Mouse (Mus musculus) limb, embryonic 14.5 days (tissue): Measurements from ENCODE around the gene Gtsf1. TPM values are rescaled to one million over a fixed set of nuclear protein-coding genes. Genes with fewer than 3 reads are reported as not detected.

Source experiments
- ATAC-seq: fragments of 200-750 bp; cut with Nextera tagmentation; 2 replicates; pipeline ENCODE4 v1.8.0; 2017; ENCODE audit warnings: low read depth, moderate number of reproducible peaks, moderate TSS enrichment; ENCODE audit not compliant: low FRiP score
- DNase-seq: peaks from one replicate; pipeline ENCODE4 v3.0.0-alpha.2; 2015; ENCODE audit warnings: low spot score
- H3K27ac ChIP-seq: fragments of 300-500 bp; sonication (generic); replicated peaks from 2 replicates; pipeline ENCODE4 v1.5.1; 2014; ENCODE audit warnings: low read depth, mild to moderate bottlenecking, low read length, moderate library complexity, mixed read lengths
- H3K27me3 ChIP-seq: fragments of 300-500 bp; sonication (generic); 2 replicates; pipeline ENCODE4 v1.6.1; 2014; ENCODE audit warnings: low read length, mixed read lengths; ENCODE audit not compliant: control insufficient read depth, insufficient read depth
- H3K36me3 ChIP-seq: fragments of 300-500 bp; sonication (generic); 2 replicates; pipeline ENCODE4 v1.6.1; 2014; ENCODE audit warnings: mild to moderate bottlenecking, low read length, moderate library complexity, mixed read lengths; ENCODE audit not compliant: control insufficient read depth, insufficient read depth
- H3K4me1 ChIP-seq: fragments of 300-500 bp; sonication (generic); 2 replicates; pipeline ENCODE4 v1.6.1; 2014; ENCODE audit warnings: antibody characterized with exemption, low read length, mixed read lengths; ENCODE audit not compliant: control insufficient read depth, insufficient read depth
- H3K4me2 ChIP-seq: fragments of 300-500 bp; sonication (generic); replicated peaks from 2 replicates; pipeline ENCODE4 v1.6.1; 2014; ENCODE audit warnings: low read depth, mild to moderate bottlenecking, low read length, moderate library complexity; ENCODE audit not compliant: severe bottlenecking
- H3K4me3 ChIP-seq: fragments of 300-500 bp; sonication (generic); replicated peaks from 2 replicates; pipeline ENCODE4 v1.5.1; 2014; ENCODE audit warnings: low read length
- H3K9ac ChIP-seq: fragments of 300-500 bp; sonication (generic); 2 replicates; pipeline ENCODE4 v1.6.1; 2014; ENCODE audit warnings: mild to moderate bottlenecking, low read depth, low read length, moderate library complexity; ENCODE audit not compliant: severe bottlenecking
- H3K9me3 ChIP-seq: fragments of 300-500 bp; sonication (generic); 2 replicates; pipeline ENCODE4 v1.6.1; 2016; ENCODE audit warnings: low read length; ENCODE audit not compliant: control insufficient read depth
- POLR2A ChIP-seq: fragments of 200-500 bp; IDR thresholded peaks from 2 replicates; pipeline ENCODE4 v1.8.0; 2012; ENCODE audit warnings: inconsistent platforms, mild to moderate bottlenecking, moderate library complexity, borderline replicate concordance; ENCODE audit not compliant: insufficient read depth, insufficient read length; ENCODE audit errors: extremely low read depth
- WGBS: fragments of 180-500 bp; shearing (Covaris S2); extraction: QIAGEN DNeasy Blood & Tissue Kit; methylation state at CpG from one replicate; pipeline ENCODE4 v1.1.7; 2014; 5-methylcytosine and 5-hydroxymethylcytosine counted together
- polyA plus RNA-seq, 2 experiments: library from polyadenylated mRNA; depleted of rRNA in 1 of 2; stranded (reverse) in 1 of 2; unstranded in 1 of 2; fragments of >200 nt; fragmentation: Nextera tagmentation in 1 of 2; extraction: Ambion mirVana in 1 of 2; gene quantifications; 2 replicates each; pipeline versions ENCODE4 v1.2.1 to v1.2.3; 2012 to 2014

Gtsf1 gene
- polyA plus RNA-seq, 2 experiments = 0.10 TPM; not detected in 1

DNA sequence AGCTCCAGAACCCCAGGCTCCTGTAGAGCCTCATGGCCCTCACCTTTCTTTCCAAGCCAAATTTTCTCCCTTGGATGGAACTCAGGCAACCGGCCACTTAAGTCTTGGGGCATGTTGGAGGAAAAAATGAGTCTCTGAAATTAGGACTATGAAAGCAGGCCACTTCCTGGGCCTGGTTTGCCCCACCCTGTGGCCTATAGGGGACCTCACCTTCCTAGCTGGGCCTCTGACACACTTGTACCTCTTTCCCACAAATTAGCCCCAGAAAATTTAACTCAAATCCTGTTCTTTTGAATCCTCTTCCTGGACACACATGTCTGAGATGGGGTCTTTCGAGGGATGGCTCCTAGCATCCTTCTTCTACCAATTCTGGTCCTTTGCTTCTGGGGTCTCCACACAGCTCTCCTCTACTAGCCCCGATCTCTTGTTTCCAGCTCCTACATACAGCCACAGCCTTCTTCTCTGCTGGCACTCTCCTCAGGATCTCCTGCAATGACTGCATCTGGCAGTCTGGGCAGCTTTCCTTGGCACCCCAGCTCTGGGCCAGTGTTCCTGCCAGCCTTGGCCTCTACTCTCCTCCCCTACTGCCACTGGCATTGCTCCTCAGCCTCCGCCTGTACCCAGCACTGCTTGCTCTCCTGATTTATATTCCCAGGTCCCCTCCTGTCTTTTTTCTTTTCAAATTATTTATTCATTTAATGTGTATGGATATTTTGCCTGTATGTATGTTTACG lies 70.2 kb downstream of the Gtsf1 start:
- DNase-seq = no peak
- peak overlapping the region; percentile 6; the same call in 1 of the 2 replicates for H3K9ac ChIP-seq
- no peak overlapping the region for H3K4me3 ChIP-seq
- 0 out of 2 replicates have a peak overlapping the region, but pooled peaks have one; percentile 1 for H3K27ac ChIP-seq
- WGBS = 94% methylated on average over 5 of the region's 5 CpGs
- H3K36me3 ChIP-seq = peaks cover 25% of the 10 kb centered on the region
- no peaks in the 10 kb centered on the region for H3K9me3 ChIP-seq
- H3K4me2 ChIP-seq = no peak overlapping the region
- H3K4me1 ChIP-seq = peaks cover 21% of the 10 kb centered on the region
- no peak for TF ChIP-seq POLR2A
- ATAC-seq = no peak
- no peaks in the 10 kb centered on the region for H3K27me3 ChIP-seq

DNA sequence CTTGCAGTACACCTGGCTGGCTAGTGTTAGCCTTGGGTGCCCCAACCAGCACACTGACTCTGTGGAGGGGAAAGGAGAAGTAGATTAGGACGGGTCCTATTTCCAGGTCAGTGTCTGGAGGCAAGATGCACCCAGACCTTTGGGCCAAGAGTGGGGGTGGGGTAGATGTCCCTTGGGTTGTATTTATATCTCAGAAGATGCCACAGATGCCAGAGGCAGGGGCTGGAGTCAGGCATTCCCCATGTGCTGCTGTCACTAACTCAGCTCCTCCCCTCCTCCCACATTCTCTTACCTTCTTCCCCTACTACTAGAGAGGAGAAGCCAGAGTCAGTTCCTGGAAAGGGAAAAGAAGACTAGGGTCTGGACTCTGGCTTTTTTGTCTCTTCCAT lies 71.2 kb downstream of the Gtsf1 start:
- peak; percentile 51 for ATAC-seq

DNA sequence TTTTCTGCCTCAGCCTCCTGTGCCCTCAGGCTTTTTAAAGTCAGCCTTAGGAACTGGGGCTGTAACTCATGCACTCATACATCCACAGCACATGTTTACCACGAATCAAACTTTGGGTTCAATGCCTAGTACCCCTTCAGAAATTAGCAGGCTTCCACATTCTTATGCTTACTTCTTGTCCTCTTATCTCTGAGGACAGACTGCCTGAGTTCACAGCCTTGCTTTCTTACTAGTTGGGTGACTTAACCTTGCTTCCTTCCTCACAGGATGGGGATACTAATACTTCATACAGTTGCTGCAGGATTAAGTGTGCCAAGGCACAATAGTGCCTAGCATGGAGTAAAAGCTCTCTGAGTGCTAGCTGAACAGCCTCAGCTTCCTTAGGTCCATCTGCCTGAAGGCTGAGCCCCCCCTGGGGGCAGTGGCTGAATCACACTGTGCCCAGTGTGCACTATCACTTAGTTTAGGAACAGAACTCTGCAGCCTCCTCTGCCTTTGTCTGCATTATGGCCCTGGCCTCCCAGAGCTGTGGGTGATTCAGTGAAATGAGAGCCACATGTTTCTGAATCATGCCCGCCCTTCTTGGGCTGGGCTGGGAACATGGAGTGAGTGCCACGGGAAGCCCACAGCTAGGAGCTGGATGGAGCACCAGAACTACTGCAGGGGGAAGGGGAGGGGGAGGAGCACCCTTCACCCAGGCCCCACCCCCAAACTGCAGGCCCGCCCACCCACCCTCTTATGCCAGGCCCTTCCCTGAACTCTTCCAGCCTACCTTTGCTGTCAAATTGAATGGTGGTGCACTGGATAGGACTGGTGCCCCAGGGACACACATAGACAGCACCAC lies 71.8 kb downstream of the Gtsf1 start:
- ATAC-seq (peak; percentile 66), DNase-seq (peak; percentile 52)
- H3K4me2 ChIP-seq = no peak overlapping the region
- H3K4me3 ChIP-seq = no peak overlapping the region
- no peak overlapping the region for H3K9ac ChIP-seq
- H3K4me1 ChIP-seq = peaks cover 14% of the 10 kb centered on the region
- peaks cover 39% of the 10 kb centered on the region for H3K36me3 ChIP-seq
- no peaks in the 10 kb centered on the region for H3K27me3 ChIP-seq
- peak overlapping the region; percentile 49 for H3K27ac ChIP-seq
- H3K9me3 ChIP-seq = no peaks in the 10 kb centered on the region
- no peak for TF ChIP-seq POLR2A
- WGBS = 21% methylated on average over 4 of the region's 4 CpGs

More for the DNA sequence above, 71.2 kb downstream of the Gtsf1 start:
- Histone ChIP-seq H3K9me3 (no peaks in the 10 kb centered on the region), H3K36me3 (peaks cover 33% of the 10 kb centered on the region), H3K27me3 (no peaks in the 10 kb centered on the region), H3K4me3 (no peak overlapping the region), H3K9ac (no peak overlapping the region), H3K27ac (no peak overlapping the region), H3K4me2 (no peak overlapping the region), H3K4me1 (peaks cover 14% of the 10 kb centered on the region)
- 88% methylated on average over 1 of the region's 1 CpGs for WGBS
- no peak for DNase-seq
- no peak for TF ChIP-seq POLR2A

DNA sequence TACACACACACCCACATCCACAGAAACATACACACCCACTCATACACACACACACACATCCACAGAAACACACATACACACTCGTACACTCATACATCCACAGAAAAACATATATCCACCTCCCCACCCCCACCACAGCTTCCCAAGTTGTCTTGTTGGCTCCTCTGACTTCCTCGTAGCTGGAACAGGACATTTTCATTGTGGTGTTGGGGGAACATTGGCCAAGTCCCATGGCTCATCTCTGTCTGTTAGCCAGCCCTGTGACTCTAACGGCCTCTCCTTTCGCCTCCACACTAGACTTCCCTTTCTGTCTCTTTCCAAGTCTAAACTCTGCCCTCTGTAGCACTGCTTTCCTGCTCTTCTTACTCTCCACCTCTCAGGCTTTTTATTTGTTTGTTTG lies 72.5 kb downstream of the Gtsf1 start:
- H3K9ac ChIP-seq = no peak overlapping the region
- H3K9me3 ChIP-seq = no peaks in the 10 kb centered on the region
- peaks cover 14% of the 10 kb centered on the region for H3K4me1 ChIP-seq
- peaks cover 46% of the 10 kb centered on the region for H3K36me3 ChIP-seq
- no peak overlapping the region for H3K4me3 ChIP-seq
- peak overlapping the region; percentile 49; the same call in 1 of the 2 replicates for H3K27ac ChIP-seq
- no peak for TF ChIP-seq POLR2A
- no peak for DNase-seq
- H3K27me3 ChIP-seq = no peaks in the 10 kb centered on the region
- WGBS = 80% methylated on average over 4 of the region's 4 CpGs
- ATAC-seq = no peak
- H3K4me2 ChIP-seq = no peak overlapping the region

- DNase-seq (no peak), ATAC-seq (no peak)
- Histone ChIP-seq H3K4me2 (no peak overlapping the region), H3K27ac (no peak overlapping the region), H3K36me3 (peaks cover 63% of the 10 kb centered on the region), H3K4me1 (peaks cover 14% of the 10 kb centered on the region), H3K9me3 (no peaks in the 10 kb centered on the region), H3K4me3 (no peak overlapping the region), H3K27me3 (no peaks in the 10 kb centered on the region), H3K9ac (no peak overlapping the region)
- no peak for TF ChIP-seq POLR2A
- 73% methylated on average over 4 of the region's 4 CpGs for WGBS
Measured at GRCm38 (mm10) chr15:103356130-103356529, 74.1 kb downstream of the Gtsf1 start.
